Mouse (Mus musculus) kidney, postnatal 4 days (tissue): ENCODE measurements at regions not wholly inside any gene's neighbourhood (a gene's known extent, or its start where the extent isn't known, plus 50 kb on each side); places are given as distances from the start of the nearest gene placed in this dataset.
"Not testable (repeated sequence)": the region's sequence is repeated elsewhere in the genome, so short reads cannot be mapped to it uniquely, and the experiment has no call there.

ENCODE experiments used
- DNase-seq, 2 experiments: peaks; one replicate each; pipeline ENCODE4 v3.0.0; 2021; ENCODE audit warnings: mixed read lengths in 2 of 2

DNA sequence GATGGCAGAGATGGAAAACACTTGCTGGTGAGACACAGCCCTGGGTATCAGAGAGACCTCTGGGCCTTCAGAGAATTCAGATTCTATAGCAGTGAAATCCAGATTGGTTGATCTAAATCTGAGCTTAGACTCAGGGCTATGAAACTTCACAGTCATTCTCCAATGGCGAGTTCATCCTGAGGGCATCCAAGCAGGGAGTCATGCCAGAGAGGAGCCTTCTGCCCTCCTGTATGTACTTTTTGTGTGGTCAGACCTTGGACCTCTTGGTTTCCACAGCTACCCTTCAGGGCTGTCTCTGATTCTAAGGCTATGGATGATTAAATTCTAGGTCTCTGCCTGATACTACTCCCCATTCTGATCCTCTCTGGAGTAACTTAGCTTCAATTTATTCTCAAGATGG lies 122.0 kb upstream of the Mettl15 start:
- no peak for DNase-seq

DNA sequence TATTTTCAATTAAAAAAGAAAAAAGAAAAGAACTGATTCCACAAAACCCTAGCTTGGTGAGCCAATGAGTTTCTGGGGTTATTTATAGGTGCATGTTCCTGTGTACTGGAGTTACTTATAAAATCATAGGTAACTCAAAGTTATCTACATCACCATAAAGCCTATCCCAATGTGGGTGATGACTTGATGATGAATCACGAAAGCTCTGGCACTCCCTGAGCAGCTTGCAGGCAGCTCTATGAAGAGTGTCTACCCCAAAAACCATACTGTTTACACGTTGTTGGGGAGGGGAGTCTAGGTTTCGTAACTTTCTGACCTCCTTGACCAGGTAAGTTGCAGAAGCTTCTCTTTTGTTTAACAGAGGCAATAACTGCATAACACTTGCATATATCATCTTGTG lies 123.7 kb upstream of the Mettl15 start:
- DNase-seq, result no peak

DNA sequence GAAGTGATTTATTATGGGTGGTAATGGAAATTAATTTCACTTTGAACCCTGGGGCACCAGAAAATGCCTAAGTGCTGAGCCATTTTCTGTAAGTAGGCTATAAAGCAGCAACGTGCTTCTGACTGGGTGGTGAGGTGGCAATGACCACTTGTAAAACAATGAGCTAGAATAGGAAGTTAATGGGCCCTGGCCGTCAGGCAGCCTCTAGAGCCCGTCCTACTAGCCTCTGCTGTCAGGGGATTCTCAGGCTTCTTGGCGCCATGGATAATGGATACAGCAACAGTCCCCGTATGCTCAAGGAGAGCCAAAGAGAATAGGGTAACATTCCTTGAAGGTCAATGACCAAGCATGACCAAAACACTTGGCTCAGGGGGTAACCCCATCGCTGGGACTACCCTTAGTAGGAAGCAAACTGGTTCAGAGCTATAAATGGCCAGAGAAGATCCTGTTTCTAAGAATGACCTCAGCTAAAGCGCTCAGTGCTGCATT lies 126.1 kb upstream of the Mettl15 start:
- no peak for DNase-seq

DNA sequence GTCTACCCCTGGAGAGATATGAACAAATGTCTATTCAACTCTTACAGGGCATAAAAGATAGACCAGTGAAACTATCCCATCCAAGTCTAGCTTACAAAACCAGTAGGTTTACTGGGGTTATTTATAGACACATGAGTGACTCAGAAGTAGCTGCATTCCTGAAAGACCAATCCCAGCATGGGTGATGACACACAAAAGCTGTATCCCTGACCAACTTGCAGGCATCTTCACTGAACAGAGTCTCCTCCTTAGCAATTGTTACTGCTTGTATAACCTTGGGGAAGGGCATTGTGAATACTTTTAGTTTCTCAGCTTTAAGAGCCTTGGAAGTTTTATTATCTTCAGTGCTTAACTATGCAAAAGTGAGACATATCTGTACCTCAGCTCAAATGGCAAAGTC lies 139.6 kb upstream of the Mettl15 start:
- no peak for DNase-seq

DNA sequence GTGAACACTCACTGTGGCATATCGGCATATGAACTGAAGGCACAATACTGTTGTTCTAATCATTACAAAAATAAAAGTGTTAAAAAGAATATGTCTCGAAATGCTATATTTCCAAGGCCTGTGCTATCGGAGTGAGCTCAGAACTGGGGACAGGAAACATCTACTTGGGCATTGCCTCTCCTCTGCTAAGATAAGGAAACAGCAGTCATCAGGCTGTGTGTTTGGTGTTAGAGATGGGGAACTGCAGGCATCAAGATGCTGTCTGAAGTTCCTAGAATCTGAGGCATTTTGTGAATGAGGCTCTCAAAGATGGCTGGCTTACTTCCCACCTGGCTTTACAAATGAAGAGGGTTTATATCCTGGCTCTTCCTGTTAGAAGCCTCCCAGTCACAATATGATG lies 150.6 kb upstream of the Mettl15 start:
- DNase-seq, result no peak

DNA sequence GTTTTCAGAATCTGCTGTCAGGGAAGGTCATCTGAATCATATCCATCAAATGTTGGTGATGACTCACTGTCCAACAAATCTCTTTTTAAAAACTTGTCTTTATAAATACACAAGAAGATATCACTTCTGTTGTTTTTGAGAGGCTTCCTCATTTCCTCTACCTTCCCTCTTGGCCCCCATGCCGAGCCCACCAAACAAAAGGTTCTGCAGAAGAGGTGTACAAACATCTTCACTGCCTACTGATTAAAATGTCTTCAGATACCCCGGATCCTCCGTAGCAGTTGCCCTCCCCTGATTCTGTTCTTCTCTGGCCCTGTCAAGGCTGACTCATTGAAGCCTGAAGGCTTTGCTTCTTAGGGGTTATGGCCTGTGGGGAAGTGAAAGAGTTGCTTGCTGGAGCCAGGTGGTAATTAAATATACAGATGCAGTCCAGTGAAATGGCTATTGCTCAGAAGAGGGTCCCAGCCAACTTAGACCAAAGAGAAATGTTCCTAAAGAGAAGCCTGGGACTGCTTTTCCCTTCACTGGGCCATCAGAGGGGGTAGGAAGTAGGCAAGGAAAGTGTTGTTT lies 162.1 kb upstream of the Mettl15 start:
- no peak for DNase-seq

DNA sequence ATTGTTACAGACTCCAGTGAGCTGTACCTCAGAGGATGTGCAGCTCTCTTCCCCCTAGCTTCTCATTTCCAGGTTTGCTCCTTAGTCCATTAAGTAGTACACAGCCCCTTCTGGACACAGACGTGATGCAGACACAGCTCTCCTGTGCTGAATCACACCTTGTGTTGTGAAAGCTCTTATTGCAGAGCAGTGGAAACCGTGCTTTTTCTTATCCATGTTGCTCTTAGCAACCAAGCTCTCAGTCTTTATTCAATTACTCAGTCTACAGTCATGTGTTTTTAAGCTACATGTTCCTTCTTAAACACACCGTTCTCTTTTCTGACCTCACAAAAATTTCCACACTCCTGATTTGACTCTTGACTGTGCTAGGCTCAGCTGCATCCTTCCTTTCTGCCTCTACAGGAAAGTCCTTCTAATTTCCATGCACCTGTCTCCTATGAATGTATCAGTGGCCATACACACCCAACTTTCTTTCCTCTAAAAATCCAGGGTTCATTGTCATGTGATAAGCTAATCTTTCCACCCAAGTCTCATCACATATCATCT lies 163.0 kb upstream of the Mettl15 start:
- DNase-seq, result no peak

DNA sequence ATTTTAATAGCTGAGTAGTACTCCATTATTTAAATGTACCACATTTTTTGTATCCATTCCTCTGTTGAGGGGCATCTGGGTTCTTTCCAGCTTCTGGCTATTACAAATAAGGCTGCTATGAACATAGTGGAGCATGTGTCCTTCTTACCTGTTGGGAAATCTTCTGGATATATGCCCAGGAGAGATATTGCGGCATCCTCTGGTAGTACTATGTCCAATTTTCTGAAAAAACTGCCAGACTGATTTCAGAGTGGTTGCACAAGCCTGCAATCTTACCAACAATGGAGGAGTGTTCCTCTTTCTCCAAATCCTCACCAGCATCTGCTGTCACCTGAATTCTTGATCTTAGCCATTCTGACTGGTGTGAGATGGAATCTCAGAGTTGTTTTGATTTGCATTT lies 181.7 kb upstream of the Mettl15 start:
- DNase-seq, result not testable (repeated sequence)

DNA sequence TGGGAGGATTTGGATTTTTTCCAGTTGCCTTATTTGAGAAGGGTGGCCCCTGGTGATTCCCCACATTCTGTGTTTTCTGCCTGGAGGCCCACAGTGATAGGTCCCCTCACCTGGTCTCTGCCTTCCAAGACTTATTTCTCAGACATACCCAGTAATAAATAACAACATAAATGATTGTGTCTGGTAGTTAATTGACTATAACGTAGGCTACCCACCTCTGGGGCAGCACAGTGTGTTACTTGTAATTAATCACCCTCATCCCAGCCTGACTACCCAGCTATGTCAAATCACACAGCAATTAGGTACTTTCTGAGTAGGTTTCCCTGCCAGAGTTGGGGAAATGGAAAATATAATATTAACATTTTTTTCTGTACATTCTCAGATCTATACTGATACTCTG lies 190.2 kb upstream of the Bdnf start:
- DNase-seq, result no peak

DNA sequence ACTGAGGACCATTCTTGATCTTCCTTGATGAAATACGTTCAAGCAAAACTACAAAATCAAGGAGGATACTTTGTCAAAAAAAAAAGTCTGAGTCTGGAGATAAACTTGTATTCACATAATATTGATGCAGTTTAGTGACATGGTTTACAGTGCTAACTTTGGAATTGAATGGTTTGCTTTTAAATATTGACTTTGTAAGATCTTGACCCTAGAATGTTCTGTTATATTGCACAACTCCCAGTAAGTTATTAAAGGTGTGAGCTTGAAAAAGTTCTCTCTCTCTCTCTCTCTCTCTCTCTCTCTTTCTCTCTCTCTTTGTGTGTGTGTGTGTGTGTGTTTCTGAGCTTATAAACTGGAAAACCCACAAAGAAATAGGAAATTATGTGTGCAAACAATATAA lies 186.9 kb upstream of the Bdnf start:
- DNase-seq, result no peak

DNA sequence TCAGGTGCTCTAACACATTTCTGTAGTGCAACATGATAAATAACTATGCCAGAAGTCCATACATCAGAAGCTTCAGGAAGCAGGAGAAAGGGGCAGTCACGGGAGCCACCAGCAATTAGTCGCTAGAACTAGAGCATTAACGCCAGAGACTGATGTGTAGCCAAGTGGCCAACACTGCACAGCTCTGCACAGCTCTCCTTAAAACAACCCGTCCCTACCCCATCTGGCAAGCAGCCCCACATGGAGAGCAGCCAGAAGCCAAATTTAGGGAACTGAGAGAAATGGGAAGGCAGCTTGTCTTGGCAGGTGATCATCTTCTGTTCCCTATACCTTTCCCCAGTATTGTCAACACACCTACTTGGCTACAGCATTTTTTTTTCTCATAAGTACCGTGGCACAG lies 172.3 kb upstream of the Bdnf start:
- DNase-seq, result no peak

DNA sequence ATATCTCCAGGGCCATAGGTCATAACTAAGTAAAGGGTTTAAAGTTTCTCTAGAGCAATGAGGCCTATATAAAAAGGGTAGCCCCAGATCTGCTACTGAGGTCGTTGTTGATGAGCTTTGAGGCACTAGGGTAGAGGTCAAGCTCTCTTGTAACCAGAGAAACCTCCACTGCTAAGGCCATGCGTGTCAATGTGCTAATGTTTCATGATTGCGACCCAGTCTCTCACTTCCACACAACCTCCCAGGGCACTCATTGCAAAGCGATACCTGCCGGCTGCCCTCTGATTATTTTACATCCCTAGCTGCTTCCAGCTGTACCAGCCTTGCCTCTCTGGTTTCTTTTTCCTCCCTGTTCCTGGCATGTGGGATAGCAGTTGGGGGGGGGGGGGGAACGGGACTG lies 169.6 kb upstream of the Bdnf start:
- DNase-seq, result no peak

DNA sequence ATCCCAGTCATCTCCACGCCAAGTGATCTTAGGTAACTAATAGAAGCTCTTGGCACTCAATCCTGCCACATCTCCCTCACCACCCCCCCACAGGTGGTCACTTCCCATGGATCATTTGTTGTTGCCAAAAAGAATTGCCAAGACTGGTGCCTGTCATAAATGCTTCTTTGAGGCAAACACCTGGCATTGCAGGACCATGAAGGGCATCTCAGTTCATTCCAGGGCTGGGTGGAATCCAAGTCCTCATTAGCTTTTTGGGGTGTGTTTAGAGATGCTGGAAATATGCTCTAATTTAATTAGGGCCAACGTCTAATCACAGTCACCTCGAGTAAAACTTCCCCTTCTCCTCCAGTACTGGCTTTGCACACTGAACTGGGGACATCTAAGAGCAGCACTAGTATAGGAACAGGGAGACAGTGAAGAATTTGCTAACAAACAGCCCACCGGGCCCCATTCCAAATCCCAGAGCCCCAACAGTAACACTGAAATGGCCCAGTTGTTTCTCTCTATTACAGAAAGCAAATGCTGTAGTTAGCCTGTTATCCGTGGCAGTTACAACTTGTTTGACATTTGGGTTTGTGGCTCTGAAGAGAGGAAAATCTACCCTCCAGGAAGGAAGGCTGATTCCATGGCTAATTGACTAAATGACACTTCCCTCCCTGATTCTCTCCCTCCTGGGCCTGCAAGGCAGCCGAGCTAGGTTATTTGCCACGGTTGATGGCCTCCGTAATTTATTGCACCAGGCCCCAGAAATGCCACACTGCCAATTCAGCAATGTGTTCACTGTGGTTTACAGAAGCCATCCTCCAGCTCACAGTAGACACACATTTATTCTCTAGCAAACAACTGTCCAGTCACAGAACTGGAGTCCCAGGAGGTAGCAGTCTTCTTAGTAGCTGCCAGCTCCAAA lies 164.2 kb upstream of the Bdnf start:
- peak; percentile 44 to 59 for DNase-seq

DNA sequence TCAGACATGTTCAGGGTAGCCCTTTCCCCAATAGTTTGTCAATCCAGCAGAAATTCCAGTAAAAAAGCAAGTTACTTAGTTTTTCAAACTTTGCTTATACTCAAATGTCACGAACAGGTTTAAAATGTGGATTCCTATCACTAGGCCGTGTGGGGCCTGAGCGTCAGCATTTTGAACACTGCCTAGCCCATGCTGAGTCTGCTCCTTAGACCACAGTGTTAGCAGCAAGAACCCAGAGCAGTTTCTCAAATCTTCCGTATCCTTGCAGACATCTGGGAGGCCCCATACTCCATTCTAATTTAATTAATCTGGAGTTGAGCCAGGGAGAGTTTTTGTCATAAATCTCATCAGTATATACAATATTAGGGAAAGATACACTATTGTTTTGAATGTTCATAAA lies 163.4 kb upstream of the Bdnf start:
- no peak for DNase-seq

DNA sequence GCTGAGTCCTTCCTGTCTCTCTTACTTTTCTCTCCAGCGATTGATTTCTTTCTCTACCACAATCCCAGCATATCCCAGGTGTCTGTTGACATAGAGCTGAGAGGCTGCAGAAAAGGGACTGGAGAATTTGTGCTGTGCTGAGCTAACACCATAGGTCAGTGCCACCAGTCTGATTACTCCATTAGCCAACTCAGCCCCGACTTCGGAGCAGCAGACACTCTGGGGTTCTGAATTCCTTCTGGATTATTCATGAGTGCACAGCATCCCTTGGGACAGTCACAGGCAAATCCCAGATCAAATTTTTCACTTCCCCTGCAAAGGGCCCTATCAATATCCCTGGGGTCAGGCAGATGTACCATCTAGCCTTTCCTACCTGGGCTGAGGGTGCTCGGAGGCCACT lies 155.2 kb upstream of the Bdnf start:
- DNase-seq, result no peak

DNA sequence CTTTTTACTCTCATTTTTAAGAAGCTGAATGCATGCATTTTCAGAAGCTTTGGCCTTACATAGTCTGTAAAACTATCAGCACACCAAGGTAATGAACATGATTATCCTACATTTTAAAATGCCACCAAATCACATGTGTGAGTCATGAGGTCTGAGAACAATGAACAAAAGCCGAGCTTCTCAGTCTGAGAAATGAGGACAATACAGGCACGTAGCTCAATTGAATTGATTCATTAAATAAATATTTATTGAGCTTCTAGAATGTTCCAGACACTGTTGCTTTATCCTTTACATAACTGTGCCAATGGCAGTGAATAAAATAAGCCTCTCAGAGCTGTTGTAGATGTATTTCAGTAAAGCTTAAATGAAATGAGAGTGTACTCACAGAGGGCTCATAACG lies 154.0 kb upstream of the Bdnf start:
- DNase-seq, result no peak

DNA sequence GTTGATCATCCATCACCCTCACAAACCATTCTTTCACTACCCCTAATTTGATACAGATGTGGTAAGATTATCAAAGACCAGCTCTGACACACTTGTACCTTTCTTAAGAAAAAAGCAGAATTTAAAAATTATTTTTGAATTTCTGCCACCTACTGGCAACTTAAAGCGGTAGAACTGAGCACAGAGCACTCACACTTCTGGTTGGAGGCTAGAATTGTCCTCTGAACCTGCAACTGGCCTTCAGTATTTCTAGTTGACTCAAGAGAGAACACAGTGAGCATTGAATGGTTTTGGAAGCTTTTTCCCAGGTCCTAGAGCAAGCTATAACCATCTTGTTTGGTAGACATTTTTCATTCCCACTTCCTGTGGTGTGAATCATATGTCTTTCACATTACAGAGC lies 135.0 kb upstream of the Bdnf start:
- no peak for DNase-seq

DNA sequence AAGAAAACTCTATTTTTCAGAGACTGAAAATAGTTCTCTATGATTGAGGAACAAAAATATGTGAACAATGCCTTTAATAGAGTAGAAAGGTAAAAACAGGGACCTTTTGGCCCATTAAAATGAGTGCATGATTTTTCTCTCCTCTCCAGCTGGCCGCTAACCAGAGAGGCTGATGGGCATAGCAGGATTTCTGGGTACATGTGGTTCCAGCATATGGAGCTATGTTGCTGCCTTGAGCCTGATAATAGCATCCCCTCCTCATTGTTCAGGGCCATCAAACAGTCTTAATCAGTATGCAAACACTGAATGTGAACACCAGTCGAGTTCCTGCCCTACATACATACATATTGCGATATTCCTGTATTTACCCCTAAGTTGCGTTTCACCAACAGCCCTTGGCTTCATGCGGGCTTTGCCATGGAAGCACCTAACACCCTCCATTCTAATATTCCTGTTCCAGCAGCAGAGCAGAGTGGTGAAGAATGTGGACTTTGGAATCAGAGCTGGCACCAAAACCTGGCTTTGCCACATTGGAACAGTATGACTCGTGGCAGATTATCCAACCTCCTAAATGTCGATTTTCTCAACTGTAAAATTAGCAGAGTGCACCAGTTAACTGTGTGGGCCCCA lies 127.9 kb upstream of the Bdnf start:
- DNase-seq, result no peak

DNA sequence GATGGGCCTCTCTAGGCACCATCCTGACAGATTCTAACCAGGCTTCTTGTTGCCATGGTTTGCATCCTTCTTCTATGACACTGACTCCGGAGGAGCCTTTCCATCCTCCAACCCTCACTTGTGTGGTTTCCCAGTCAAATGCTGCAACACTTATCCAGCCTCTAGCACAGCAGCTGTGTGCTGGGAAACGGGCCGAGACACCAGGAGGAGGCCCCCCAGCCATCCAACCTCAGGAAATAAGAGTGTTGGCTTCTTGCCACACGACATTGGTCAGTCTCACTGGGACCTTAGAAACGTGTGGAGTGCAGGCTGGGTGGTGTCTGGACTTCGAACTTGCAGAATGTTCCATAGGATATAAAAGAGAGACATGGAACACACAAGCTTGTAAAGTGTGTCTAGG lies 119.9 kb upstream of the Bdnf start:
- peak; percentile 39 to 40 for DNase-seq

DNA sequence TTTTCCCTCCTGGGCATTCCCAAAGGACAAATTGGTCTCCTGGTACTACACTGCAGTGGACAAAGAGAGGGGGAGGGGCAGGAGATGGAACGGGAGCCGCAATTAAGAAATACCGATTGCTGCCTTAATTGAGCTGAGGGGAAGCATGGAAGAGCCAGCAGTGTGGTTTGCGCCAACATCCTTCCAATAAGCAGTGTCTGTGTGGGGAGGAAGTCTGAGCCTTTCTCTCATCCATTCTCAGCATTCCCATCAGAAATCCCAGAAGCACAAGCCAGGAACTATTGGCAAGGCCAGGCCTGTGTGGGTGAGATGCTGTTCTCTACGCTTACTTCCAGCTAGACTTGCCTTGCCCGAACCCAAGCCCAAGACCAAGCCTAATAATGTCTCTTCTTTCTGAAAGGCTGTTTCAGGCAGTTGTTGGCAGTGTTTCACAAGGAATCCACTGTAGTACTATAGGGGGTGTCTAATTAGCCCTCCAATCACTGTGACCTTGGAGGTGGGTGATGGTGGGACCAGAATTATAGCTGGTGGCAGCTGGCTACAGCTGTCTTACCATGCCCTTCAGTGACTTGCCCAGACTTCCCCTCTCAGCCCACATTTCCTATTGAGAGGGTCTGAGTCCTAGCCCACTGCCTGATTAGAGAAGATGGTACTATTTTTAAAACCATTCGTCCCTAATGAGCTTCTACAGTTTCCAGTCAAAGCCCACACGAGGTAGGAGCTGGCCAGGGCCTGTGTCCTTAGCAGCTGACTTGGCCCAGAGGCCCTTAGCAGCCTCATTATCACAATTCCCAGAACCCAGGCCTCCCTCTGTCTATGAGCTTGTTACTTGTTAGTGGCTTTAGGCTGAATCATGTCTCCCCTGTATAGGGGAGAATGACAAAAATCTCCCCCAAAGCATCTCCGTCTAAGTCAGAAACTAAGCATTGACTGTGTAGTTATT lies 115.1 kb upstream of the Bdnf start:
- no peak for DNase-seq

DNA sequence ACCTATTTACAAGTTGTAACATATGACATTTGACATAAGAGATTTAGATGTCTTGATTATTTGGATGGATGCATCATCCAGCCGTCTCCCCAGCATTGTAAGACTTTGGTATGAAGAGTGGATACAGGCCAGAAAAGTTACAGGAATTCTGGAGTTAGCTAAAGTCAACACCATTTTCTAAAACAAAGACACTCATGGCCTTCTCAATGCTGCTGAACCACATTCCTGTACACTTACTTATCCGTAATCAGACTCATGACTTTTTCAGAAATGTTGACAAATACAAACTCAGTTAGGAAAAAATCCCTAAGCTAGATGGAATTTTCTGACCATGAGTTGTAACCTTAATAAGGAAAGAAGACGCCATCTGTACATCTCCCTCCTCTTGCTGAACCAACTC lies 111.5 kb upstream of the Bdnf start:
- DNase-seq, result no peak

DNA sequence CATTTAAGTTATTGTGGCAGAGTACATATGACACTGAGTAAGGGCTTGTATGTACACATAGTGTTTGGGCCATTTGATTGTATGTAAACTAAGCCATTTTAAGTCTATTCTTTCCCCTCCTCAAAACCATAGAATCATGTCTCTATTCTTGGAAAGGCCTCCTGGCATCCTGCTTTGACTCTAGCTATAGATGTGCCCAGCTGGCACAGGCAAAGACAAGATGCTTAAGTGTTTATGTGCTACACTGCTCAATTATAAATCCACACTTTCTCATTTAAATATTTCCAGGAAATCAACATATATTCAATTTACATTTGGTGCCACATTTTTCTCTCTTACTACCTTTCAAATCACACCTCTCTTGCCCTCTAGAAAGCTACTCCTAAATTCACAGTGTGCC lies 97.6 kb upstream of the Bdnf start:
- no peak for DNase-seq

DNA sequence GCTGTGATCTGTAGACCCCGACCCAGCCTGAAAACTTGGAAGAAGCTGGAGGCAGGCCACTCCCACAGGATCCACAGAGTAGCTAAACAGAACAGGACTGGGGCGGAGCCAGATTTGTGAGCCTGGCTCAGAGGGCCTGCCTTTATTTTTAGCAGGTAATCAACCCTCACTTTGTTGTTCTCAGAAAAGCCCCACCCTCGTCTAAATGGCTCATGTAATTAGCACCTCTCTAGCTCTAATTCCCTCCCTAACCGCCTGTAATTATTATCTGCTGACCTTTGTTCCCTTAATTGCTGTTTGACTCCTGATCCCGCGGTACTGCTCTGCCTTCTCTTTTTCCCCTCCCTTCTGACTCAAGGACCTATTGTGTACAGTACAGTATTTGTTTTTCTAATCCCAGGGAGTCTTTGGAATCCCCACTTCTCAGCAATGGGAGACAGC lies 95.6 kb upstream of the Bdnf start:
- DNase-seq, result peak; percentile 5 to 14
